Mouse (Mus musculus): ENCODE data around the gene Mex3a.
"Not testable (repeated sequence)": the region's sequence is repeated elsewhere in the genome, so short reads cannot be mapped to it uniquely, and the experiment has no call there.

The Mex3a gene

DNA sequence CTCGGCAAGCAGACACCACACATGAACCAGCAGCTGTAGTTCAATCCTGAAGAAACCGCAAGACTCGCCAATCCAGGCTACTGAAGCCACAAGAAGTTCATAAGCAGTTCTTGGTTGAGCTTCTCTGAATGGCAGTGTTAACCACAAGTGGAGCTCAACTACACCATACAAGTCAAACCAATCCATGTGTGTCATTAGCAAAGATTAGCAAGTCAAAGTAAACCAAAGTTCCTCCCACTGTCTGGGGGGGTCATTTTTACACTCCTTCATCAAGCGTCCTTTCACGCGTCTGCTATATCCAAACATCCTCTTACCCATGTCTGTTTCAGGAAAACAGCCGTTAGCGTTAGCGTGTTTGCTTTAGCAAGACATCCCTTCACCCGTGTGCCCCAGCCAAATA lies 38.1 kb downstream of the Mex3a start:
- no peak for DNase-seq (ENCODE audit: low spot score)

DNA sequence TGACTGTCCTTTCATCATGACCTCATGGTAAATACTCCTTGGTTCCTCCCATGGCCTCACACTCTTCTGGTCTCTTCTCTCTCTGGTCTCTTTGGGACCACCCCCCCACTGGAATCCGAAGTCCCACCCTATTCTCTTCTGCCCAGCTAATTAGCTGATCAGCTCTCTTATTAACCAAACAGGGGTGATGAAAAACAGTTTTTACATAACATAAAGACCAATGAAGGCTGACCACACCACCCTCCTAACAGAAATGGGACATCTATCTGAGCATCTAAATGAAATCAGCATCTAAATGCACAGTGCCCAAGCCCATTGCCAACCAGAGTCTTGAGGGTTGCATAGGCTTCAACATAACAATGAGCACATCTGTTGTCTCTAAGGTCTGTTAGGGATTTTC lies 39.7 kb downstream of the Mex3a start:
- DNase-seq (ENCODE audit: low spot score), result no peak

DNA sequence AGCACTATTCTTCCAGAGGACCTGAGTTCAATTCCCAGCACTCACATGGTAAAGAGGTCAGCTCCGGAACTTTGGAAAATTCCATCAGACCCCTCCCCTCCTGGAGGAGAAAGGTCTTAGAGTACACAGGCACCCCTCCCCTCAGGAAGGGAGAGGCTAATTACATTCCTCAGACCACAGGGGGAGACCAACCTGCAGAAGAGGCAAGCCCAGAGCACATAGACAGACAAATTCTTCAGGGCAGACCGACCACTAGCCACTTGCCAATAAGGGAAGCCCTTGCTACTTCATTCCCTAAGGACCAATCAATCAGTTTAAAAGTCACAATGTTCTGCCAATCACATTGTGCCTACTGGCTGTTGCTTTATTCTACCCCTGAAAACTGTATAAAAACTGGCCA lies 40.6 kb downstream of the Mex3a start:
- no peak for DNase-seq (ENCODE audit: low spot score)

DNA sequence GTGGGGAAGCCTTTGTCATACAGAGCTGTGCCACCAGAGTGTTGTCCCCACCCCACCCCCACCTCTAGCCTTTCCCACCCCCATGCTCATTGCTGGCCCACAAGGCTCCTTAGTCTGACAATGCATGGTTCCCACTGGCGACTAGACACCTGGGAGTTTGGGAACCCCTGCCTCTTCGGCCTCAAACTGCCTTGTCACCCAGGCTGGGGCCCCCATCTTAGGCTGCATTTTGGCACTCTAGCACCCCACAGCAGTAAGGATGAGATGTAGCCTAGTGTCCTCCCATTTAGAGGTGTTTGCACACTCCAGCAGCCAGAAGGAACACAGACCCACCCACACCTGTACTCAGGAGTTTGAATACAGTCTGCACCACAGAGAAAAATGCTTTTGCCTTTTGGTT lies 41.6 kb downstream of the Mex3a start:
- DNase-seq (ENCODE audit: low spot score), result no peak

DNA sequence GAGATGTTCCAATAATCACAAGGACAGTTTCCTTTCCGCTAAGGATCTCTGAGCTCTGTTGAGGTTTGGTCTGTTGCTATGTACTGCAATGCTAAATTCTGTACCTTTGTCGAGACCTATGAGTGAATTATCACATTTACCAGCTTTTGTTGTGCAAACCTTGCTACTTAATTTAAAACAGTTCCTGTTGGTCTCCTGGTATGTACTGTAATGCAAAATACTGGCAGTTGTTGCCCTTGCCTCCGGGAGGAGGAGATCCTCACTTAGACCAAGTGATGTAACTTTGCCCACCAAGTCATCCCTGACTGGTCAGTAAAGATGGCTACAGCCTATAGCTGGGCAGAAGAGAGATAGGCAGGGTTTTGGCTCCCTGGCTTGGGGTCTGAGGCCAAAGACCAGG lies 43.3 kb downstream of the Mex3a start, which contains the start of gene Ssr2:
Gene Ssr2 (plus strand): TSS at position 337 of the 400 bp plus-strand sequence.
- DNase-seq (ENCODE audit: low spot score), result no peak

DNA sequence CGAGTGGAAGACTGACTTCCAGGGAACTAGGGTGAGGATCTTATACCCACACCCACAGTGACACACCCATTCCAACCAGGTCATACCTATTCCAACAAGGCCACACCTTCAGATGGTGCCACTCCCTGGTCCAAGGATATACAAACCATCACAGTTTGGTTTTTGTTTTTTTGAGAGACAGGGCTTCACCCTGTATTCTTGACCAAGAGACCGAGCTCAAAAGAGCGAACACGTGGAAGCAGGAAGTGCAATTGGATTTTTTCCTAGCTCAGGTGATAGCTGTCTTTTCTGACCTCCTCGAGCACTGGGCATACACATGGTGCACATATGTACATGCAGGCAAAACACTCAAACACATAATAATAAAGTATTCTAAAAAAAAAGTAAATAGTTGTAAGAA lies 45.7 kb downstream of the Mex3a start:
- DNase-seq (ENCODE audit: low spot score), result not testable (repeated sequence)

DNA sequence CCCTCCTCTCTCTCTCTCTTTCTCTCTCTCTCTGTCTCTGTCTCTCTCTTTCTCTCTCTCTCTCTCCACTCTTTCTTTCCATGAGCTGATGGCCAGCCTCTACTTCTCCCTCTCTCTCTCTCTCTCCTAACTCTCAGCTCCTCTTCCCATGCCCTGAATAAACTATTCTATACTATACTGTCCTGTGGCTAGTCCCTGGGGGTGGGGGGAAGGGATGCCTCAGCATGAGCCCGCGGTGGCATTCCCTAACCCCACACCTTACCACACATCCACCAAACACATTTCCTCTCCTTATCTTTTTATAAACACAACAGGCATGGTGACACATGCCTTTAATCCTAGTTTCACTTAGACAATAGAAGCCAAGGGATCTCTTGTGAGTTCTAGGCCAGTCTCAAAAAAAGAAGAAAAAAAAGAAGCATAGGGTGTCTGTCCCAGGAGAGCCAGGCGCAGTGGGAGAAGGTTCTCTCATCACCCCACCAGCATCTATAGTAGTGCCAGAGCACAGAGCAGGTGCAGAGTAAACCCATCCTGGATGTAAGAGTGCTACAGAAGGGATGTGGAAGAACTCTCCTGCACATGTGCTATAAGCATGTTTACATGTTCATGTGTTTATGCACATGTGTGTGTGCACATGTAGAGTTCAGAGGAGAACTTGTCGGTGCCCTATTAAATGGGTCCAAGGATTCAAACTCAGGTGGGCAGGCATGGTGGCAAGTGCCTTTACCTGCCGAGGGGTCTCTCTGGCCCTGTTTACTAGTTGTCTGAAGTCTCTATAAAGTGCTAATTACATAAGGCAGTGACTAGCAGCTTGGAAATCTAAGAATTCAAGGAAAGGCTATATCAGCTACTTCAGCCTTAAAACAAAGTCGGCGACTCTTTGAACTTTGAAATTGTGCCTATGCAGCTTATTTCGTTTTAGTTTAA lies 46.6 kb downstream of the Mex3a start:
- no peak for DNase-seq (ENCODE audit: low spot score)

DNA sequence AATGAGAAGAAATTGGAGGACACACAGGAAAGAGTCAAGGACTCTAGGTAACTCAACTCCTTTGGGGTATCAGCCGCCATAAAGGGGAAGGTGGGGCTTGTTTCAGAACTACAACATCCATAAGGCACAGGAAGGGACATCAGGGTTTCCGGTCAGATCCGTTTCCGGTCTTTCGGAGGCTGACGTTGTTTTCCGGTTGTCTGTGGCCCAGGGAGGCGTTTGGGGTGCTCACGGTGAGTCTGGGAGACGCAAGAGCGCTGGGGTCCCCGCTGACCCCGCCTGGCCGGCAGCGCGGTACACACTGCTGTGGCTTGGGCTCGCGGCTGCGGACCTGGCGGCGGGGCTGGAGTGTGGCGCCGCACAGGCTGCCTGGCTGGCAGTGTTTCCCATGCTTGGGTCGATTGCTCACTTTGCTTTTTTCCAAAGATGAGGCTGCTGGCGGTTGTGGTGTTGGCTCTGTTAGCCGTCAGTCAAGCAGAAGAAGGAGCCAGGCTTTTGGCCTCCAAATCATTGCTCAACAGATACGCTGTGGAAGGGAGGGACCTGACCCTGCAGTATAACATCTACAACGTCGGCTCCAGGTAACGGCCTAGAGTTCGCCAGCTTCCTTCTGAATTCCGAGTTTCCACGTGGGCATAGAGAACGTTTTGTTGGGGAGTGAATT lies 47.4 kb downstream of the Mex3a start:
- DNase-seq (ENCODE audit: low spot score), result peak; percentile 87

DNA sequence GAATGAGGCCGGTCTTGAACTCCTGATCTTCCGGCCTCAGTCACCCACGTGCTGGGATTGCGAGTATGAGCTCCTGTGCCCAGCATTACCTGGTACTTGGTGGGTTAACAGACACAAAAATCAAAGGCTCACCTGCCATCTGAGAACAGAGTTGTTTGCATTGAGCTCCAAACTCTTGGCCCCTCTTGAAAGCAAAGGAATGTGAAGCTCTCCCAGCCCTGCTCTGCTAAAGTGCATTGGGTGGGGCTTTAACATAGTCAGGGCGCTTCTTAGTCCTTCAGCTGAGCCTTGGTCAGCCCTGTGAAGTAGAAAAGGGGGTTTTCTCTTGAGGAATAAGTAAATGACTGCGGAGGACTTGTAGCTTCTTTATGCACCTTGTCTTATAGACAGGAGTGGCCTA lies 53.6 kb downstream of the Mex3a start:
- no peak for DNase-seq (ENCODE audit: low spot score)

DNA sequence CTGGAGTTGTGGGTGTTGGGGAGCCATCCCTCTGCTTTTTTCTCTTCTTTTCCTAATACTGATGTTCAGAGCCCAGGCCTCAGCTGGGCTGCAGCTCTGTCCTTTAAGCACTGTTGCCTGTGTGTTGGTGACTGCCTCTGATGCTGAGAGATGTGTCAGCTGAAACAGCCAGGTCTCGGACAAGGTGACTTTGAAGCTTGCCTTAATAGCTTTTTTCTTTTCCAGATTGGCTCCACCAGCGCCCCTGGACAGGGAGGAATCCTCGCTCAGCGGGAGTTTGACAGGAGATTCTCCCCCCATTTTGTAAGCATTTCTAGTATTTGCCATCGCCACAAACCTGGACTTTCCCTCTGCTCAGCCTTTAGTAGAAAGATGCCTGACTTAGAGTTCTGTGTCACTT lies 54.4 kb downstream of the Mex3a start:
- DNase-seq (ENCODE audit: low spot score), result no peak

DNA sequence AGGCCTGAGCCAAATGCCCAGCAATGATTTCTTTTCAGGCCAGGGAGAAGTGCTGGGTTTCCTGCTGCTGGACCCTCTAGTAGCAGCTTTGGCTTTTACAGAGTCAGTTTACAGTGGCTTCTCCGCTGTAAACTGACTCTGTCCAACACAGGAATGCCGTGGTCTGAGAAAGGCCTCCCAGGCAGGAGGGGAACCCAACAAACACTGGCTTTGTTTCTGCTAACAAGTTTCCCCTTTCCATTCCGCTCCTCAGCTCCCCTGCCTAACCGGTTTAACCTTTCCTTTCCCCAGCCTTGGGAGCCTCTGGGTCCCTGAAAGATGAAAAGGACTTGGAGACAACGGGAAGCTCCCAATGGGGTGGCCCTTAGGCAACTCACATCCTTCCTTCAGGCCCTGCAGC lies 58.1 kb downstream of the Mex3a start:
- DNase-seq (ENCODE audit: low spot score), result no peak
